Mouse (Mus musculus) small intestine, adult 2 months (tissue): ENCODE measurements around the gene C1ql1. TPM values are rescaled to one million over a fixed set of nuclear protein-coding genes. Genes with fewer than 3 reads are reported as not detected.
A peak's percentile ranks its signal among the peaks of the same experiment; 100 is the strongest.

ENCODE experiments used
- H3K27ac ChIP-seq: fragments of 200-500 bp; 2 replicates; pipeline ENCODE4 v1.5.1; 2012; ENCODE audit warnings: low read depth, low read length, control low read depth, inconsistent platforms; ENCODE audit not compliant: insufficient read depth
- H3K27me3 ChIP-seq: fragments of 200-500 bp; 2 replicates; pipeline ENCODE4 v1.6.1; 2012; ENCODE audit warnings: mild to moderate bottlenecking, moderate library complexity, low read length, inconsistent platforms; ENCODE audit not compliant: control insufficient read depth, insufficient read depth
- H3K36me3 ChIP-seq: fragments of 200-500 bp; 2 replicates; pipeline ENCODE4 v1.6.1; 2012; ENCODE audit warnings: mild to moderate bottlenecking, low read length, control low read depth, inconsistent platforms; ENCODE audit not compliant: control insufficient read depth, insufficient read depth
- H3K4me1 ChIP-seq: fragments of 200-500 bp; 2 replicates; pipeline ENCODE4 v1.6.1; 2012; ENCODE audit warnings: low read length, inconsistent platforms, mixed read lengths; ENCODE audit not compliant: control insufficient read depth, insufficient read depth, insufficient read length
- H3K4me3 ChIP-seq: fragments of 200-500 bp; 2 replicates; pipeline ENCODE4 v1.5.1; 2012; ENCODE audit warnings: low read depth, mild to moderate bottlenecking, control low read depth, inconsistent platforms, low read length, moderate library complexity
- CTCF ChIP-seq: fragments of 200-500 bp; IDR thresholded peaks from 2 replicates; pipeline ENCODE4 v1.5.1; 2012; ENCODE audit warnings: low read depth, mild to moderate bottlenecking, control low read depth, inconsistent platforms, low read length, moderate library complexity, mixed read lengths; ENCODE audit not compliant: insufficient replicate concordance, insufficient read length; ENCODE audit errors: extremely low read depth
- POLR2A ChIP-seq: fragments of 200-500 bp; IDR thresholded peaks from 2 replicates; pipeline ENCODE4 v1.6.1; 2012; ENCODE audit warnings: low read depth, mild to moderate bottlenecking, control low read depth, inconsistent platforms, low read length, moderate library complexity
- WGBS: fragments of 180-500 bp; shearing (Covaris S2); methylation state at CpG from one replicate; pipeline ENCODE4 v1.1.7; 2018; 5-methylcytosine and 5-hydroxymethylcytosine counted together
- polyA plus RNA-seq: library from polyadenylated mRNA; depleted of rRNA; stranded (reverse); fragments of >200 nt; gene quantifications from 2 replicates; pipeline ENCODE4 v1.2.3, GENCODE M21; 2012

C1ql1 gene
- polyA plus RNA-seq, 1 experiment: 0.70 TPM

- 10% methylated on average over 13 of the region's 13 CpGs for WGBS
- H3K4me1 ChIP-seq: no peaks in the 10 kb centered on the region
- peaks cover 20% of the 10 kb centered on the region for H3K27me3 ChIP-seq
- no peak overlapping the region for H3K4me3 ChIP-seq
- H3K27ac ChIP-seq: no peak overlapping the region
- no peaks in the 10 kb centered on the region for H3K36me3 ChIP-seq
- TF ChIP-seq CTCF (no peak), POLR2A (no peak)
These were observed 7.3 kb downstream of the C1ql1 start for GRCm38 (mm10) chr11:102939024-102939675.

- Histone ChIP-seq H3K27me3 (peaks cover 16% of the 10 kb centered on the region; the same call in 1 of the 2 replicates), H3K36me3 (no peaks in the 10 kb centered on the region), H3K4me1 (no peaks in the 10 kb centered on the region), H3K4me3 (no peak overlapping the region), H3K27ac (no peak overlapping the region)
- TF ChIP-seq POLR2A: no peak
- TF ChIP-seq CTCF: no peak
- 64% methylated on average over 3 of the region's 3 CpGs for WGBS
These were observed 8.8 kb downstream of the C1ql1 start for GRCm38 (mm10) chr11:102937529-102938182.

- Histone ChIP-seq H3K27ac (no peak overlapping the region), H3K4me1 (no peaks in the 10 kb centered on the region), H3K36me3 (no peaks in the 10 kb centered on the region), H3K4me3 (no peak overlapping the region), H3K27me3 (peaks cover 13% of the 10 kb centered on the region; the same call in 1 of the 2 replicates)
- 43% methylated on average over 4 of the region's 4 CpGs for WGBS
- TF ChIP-seq CTCF (no peak), POLR2A (no peak)
These were observed 10.2 kb downstream of the C1ql1 start for GRCm38 (mm10) chr11:102936272-102936671.

GRCm38 (mm10) chr11:102930672-102931071, 15.8 kb downstream of the C1ql1 start:
- Histone ChIP-seq H3K36me3 (no peaks in the 10 kb centered on the region), H3K27me3 (peaks cover 9% of the 10 kb centered on the region; the same call in 1 of the 2 replicates), H3K4me3 (no peak overlapping the region), H3K27ac (no peak overlapping the region), H3K4me1 (no peaks in the 10 kb centered on the region)
- 85% methylated on average over 10 of the region's 10 CpGs for whole genome bisulfite sequencing
- TF ChIP-seq CTCF (no peak), POLR2A (no peak)

- H3K4me3 ChIP-seq: peak overlapping the region; percentile 92
- peak overlapping the region; percentile 60 for H3K27ac ChIP-seq
- H3K27me3 ChIP-seq: 0 out of 2 replicates have a peak, but pooled peaks cover under 1% of the 10 kb centered on the region
- H3K4me1 ChIP-seq: no peaks in the 10 kb centered on the region
- H3K36me3 ChIP-seq: no peaks in the 10 kb centered on the region
- 2% methylated on average over 10 of the region's 10 CpGs for WGBS
- peak; percentile 4; the same call in 1 of the 2 replicates for TF ChIP-seq CTCF
- TF ChIP-seq POLR2A: no peak
These were observed 21.2 kb downstream of the C1ql1 start for GRCm38 (mm10) chr11:102925351-102925717.

GRCm38 (mm10) chr11:102924557-102925350, 21.7 kb downstream of the C1ql1 start, which contains the start of gene Kif18b:
TSS of gene Kif18b (minus strand) at chr11:102925124.
- Histone ChIP-seq H3K36me3 (no peaks in the 10 kb centered on the region), H3K4me1 (no peaks in the 10 kb centered on the region), H3K27ac (peak within 1 kb of the TSS; percentile 60), H3K4me3 (peak within 1 kb of the TSS; percentile 92), H3K27me3 (no peaks in the 10 kb centered on the region)
- TF ChIP-seq POLR2A (no peak; the same call in 1 of the 2 replicates), CTCF (peak; percentile 6; the same call in 1 of the 2 replicates)
- under 1% methylated on average over 62 of the region's 62 CpGs for WGBS
